Mouse (Mus musculus): ENCODE measurements at regions not wholly inside any gene's neighbourhood (a gene's known extent, or its start where the extent isn't known, plus 50 kb on each side); places are given as distances from the start of the nearest gene placed in this dataset.
"Not testable (repeated sequence)": the region's sequence is repeated elsewhere in the genome, so short reads cannot be mapped to it uniquely, and the experiment has no call there.

- no peak for DNase-seq (ENCODE audit: low spot score in 2 of 2)
Observed at GRCm38 (mm10) chr5:12639549-12639948, 256.4 kb downstream of the Sema3d start.

DNA sequence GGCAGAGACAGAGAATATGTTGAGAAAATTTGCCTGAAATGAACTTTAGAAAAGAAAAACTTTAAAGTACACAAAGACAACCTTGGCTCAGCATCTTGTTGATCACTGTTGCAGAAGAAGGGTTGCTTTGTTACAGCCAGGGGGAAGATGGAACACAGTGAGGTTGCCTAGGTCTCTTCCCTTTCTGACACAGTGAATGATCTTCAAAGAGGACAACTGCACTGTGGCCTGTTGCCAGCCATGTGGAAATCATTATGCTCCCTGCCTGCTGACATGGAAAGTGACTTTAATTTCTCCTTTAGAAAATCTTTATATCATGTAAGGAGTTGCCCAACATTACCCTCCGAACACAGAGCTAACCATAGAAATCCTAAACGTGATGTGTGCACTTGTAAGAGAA is 263.1 kb downstream of the Sema3d start:
- DNase-seq (ENCODE audit: low spot score in 2 of 2): no peak

GRCm38 (mm10) chr5:12673666-12674065 is 290.5 kb downstream of the Sema3d start:
- no peak for DNase-seq (ENCODE audit: low spot score in 2 of 2)

DNA sequence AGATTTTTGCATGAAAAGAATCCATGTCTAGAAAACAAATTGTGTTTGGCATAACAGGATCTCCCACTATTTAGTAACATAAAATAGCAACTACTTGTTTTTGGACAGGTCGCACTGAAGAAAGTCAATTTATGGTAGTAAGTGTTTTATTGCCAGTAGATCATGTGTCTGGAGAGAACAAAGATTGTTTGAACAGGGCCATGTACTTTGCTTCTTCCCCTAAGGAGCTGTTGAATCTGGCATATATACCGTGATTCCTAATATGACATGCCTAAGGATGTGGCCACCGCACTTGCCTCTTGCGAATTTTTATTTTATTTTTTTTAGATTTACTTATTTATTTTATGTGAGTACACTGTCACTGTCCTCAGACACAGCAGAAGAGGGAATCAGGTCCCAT is 290.9 kb downstream of the Sema3d start:
- DNase-seq (ENCODE audit: low spot score in 2 of 2): no peak

- no peak for DNase-seq (ENCODE audit: low spot score in 2 of 2)
Observed at GRCm38 (mm10) chr5:12676712-12677111, 293.5 kb downstream of the Sema3d start.

- peak in 1 of 2 experiments; percentile 8 for DNase-seq (ENCODE audit: low spot score in 2 of 2)
Observed at GRCm38 (mm10) chr5:12714894-12715293, 331.7 kb downstream of the Sema3d start.

- no peak for DNase-seq (ENCODE audit: low spot score in 2 of 2)
Observed at GRCm38 (mm10) chr5:12751514-12751913, 368.3 kb downstream of the Sema3d start.

DNA sequence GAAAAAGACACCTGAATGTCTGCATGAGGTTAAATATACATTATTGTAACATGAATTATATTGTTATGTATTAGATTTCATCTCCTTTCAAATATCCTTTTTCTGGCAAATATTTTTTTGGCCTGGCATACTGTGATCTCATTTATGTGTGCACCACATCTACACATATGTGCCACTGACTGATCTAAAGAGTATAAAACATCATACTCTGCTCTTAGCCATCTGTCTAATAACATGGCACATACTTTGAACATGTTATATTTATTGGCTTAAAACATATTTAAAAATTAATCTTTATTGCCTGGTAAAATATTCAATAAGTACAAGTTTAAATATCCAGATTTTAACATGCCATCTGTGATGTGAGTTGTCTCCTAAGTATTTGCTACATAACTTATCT is 365.6 kb upstream of the Sema3a start:
- DNase-seq (ENCODE audit: low spot score in 2 of 2): no peak

DNA sequence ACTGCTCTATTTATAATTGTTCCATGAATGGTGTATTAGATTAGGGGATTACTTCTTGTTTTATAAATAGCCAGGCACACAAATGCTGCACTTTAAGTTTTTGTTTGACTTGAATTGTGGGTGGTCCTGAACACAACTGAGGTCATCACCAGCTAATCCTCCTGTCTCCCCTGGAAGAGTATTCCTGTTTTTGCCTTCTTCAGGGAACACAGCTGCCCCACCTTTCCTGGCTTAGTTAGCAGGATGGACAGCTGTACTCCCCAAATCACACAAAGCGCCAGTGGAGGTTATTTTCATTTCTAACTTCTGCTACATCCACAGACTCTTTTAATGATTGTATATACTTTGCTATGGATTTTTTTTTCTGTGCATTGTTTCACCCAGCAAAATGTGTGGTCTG is 357.8 kb upstream of the Sema3a start:
- no peak for DNase-seq (ENCODE audit: low spot score in 2 of 2)

DNA sequence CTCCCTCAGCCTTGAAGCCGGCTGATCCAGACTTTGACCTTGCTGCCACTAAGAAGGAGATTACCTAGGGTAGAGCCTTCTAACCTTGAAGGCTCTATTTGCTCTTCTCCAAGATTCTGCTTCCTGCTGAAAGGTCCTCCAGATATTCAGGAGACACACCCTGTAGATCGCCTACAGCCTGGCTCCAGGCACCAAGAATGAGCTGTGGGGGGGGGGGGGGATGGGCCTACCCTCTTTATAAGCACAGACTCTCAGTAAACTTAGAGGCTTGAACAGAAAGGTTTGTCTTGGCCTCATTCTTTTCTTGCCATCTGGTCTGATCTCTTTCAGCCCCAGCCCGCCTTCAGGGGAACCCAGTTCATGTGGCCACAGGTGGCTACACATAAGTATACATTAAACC is 342.5 kb upstream of the Sema3a start:
- no peak for DNase-seq (ENCODE audit: low spot score in 2 of 2)

GRCm38 (mm10) chr5:12808729-12809128 is 316.5 kb upstream of the Sema3a start:
- DNase-seq (ENCODE audit: low spot score in 2 of 2): no peak

DNA sequence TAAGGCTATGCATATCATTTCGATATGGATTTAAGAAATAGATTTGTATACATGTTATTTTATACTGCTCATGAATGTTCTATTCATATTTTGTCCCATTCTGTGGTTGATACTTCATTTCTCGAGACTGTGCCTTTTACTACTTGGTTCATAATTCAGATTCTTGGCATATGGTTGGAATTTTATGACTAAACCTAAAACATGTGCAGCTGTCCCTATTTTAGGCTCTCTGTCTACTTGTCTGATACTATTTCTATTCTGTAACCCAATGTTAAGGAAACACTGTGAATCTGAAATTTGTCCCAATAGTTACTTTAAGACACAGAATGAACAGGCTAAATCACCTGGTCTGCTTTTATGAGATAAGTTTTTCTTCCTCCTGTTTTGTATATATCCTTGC is 315.3 kb upstream of the Sema3a start:
- no peak for DNase-seq (ENCODE audit: low spot score in 2 of 2)

GRCm38 (mm10) chr5:12847207-12847606 is 278.0 kb upstream of the Sema3a start:
- not testable (repeated sequence) for DNase-seq (ENCODE audit: low spot score in 2 of 2)

DNA sequence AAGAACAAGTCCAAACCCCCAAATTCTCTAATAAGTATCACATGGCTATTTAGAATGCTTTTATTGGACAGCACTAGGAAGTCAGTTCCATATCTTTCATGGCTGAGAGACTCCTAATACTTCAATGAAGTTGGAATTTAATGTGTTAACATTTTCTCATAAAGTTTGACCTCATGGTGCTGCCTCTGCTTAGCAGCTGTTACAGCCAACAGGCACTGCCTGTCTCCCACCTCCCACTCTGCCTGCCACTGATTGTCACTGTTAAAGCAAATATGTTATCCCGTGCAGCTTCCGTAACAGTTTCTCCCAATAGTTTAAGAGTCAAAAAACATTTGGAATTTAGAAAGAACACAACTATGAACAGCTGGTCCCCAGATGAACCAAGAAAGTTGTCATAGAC is 268.3 kb upstream of the Sema3a start:
- DNase-seq (ENCODE audit: low spot score in 2 of 2): no peak

DNA sequence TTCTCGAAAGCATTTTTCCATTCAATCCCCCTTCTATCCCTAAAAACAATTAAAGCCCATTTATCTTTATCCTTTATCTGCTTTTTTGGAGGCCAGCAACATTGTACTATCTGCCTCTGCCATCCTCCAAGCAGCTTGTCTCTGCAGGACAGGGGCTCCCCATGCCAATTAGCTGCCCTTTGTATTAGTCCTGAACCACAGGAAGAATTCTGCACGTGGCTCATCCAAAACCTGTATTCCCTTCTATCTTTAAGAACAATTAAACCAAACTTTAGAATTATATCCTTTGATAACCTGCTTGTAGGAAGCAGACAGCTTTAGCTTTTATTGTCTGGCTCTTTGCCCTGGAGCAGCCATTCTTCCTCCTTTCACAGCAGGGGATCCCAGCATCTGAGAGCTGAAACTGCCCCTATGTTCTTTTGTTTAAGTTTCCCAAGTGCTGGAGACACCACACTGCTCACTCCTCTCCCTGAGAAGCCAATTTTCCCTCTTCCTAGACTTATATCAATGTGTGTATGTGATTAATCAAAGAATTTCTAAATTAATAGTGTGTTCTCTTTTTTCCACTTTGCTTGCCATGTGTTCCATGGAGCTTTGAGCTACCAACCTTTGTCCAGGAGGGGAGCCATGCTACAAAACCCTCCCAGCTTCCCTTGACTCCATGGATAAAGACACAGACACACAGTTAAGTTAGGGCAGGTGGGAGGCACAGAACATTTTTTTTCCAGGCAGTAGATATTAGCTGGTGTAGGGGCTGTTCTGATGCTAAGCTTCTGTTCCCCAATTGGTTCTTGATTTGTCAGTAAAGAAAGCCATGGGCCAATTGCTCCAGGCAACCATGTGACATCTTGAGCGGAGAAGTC is 256.6 kb upstream of the Sema3a start:
- no peak for DNase-seq (ENCODE audit: low spot score in 2 of 2)

GRCm38 (mm10) chr5:12872888-12873287 is 252.3 kb upstream of the Sema3a start:
- no peak for DNase-seq (ENCODE audit: low spot score in 2 of 2)

GRCm38 (mm10) chr5:12877595-12878296 is 247.5 kb upstream of the Sema3a start:
- DNase-seq (ENCODE audit: low spot score in 2 of 2): no peak

DNA sequence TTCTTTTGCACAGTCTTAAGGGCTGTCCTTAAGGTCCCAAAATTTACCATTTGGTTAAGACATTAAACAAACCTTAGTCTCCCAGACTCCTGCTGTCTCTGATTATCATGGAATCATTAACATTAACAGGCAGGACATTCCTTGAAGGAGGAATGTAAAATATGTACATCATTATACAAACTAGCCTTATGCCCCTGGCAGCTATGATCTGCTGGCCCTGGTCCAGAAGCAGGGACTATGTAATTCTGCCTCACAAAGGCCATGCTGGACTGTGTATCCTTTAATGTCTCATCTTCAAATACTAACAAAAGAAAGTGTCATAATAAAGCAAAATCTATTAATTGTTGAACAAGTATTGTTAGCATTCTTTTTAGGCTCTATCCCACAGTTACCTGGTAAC is 232.9 kb upstream of the Sema3a start:
- no peak for DNase-seq (ENCODE audit: low spot score in 2 of 2)

GRCm38 (mm10) chr5:12894638-12895037 is 230.6 kb upstream of the Sema3a start:
- DNase-seq (ENCODE audit: low spot score in 2 of 2): no peak

DNA sequence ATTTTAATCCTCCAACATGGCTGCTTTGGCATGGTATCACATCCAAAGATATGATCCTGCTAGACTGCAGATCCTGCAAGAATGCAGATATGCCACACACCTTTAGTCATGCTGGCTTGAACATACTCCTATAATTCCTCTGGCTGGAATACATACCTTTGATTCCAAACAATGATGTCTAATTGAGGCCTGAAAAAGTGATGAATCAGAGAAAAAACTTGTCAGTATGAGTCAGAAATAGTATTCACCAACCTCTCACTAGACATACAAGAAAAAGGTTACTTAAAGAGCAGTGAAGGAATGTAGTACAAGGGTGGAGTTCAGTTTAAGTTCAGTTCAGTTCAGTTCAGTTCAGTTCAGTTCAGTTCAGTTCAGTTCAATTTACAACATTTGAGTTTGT is 214.5 kb upstream of the Sema3a start:
- DNase-seq (ENCODE audit: low spot score in 2 of 2): no peak

DNA sequence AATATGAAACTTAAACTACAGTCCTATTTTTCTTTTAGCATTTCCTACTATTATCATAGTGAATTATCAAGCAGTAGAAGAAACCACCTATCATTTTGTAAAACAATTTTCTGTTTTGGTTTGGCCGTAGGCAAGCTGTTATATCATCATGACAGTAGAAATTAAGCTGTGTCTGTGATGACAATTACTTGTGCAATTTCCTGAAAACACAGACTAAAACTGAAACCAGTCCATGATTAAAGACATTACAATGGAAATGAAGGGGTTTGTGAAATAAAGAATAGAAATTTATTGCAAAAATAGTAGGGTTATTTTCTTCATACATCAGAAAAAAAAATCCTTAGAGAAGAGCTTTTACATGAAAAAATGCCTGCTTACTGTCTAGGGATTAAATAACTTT is 210.8 kb upstream of the Sema3a start:
- no peak for DNase-seq (ENCODE audit: low spot score in 2 of 2)

GRCm38 (mm10) chr5:12919335-12919734 is 205.9 kb upstream of the Sema3a start:
- DNase-seq (ENCODE audit: low spot score in 2 of 2): no peak

DNA sequence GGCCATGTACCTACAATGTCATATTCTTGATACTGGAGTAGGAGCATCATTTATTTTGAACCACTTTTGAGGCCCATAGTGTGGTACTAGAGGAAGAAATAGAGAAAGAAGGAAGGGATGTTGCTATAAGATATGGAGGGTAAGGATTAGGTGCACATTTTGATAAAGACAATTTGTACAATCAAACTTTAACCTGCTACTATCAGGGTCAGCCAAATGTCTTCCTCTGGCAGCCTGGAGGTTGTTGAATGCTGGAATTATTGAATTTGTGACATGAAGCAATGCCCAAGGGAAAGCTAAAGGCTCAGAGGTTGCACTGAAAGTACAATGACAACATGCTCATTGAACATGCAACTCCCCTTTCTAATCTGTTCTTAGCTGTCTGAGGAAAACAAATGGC is 202.3 kb upstream of the Sema3a start:
- no peak for DNase-seq (ENCODE audit: low spot score in 2 of 2)

All from left cerebral cortex, adult 18-20 months (tissue).